Mouse (Mus musculus) spleen, adult 18-20 months (tissue): Measurements from ENCODE around the gene Gm16429.
"Not testable (repeated sequence)": the region's sequence is repeated elsewhere in the genome, so short reads cannot be mapped to it uniquely, and the experiment has no call there.

ENCODE experiments used
- DNase-seq, 2 experiments: peaks; one replicate each; pipeline ENCODE4 v3.0.0; 2022; ENCODE audit warnings: mixed read lengths in 2 of 2

Gene Gm16429

DNA sequence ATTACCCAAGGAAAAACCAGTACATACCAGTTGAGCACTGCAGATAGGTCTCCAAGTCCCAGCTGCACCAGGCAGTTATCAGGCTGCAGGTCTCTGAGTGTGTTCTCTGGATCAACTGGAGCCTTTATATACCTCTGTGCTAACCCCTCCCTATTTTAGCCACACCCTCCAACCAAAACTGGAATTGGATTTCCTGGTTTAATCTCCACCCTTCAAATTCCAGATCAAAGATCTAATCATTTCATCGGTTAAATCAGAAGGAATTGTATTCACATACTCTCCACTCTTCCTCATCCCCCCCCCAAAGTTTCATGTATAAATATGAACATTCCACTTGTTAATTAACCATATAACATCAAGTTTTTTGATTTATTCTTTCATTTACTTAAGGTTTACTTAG is at the start of gene Gm16429:
TSS of gene Gm16429 (minus strand) at position 101 of the 400 bp plus-strand sequence.
- not testable (repeated sequence) for DNase-seq
